Mouse (Mus musculus): ENCODE data around the gene Slc5a4a.

DNA sequence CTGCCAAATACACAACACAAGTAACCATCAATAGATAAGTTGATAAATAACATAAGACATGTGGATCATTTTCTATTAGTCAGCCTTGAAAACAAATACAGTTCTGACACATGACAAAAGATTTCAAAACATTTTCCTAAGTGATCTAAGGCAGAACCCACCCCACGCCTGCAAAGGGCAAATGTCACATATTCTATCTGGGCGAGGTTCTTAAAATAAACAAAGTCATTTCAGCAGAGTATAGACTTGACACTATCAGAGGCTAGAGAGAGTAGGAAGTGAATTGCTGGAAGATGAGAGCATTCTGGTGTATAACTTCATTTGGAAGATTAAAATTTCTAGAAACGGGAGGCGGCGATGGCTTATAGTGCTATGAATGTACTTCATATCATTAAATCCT, 25.8 kb upstream of the Slc5a4a start:
- TF ChIP-seq POLR2A (IDR thresholded peaks at IDR 0.05; ENCODE audit: extremely low read depth, insufficient read depth, low read length), result no peak
- no peak for TF ChIP-seq CTCF (IDR thresholded peaks at IDR 0.05; ENCODE audit: extremely low read depth, insufficient read depth, low read length)
